Mouse (Mus musculus): Measurements from ENCODE around the gene Cbx7. TPM values are rescaled to one million over a fixed set of nuclear protein-coding genes. Genes with fewer than 3 reads are reported as not detected.

Gene Cbx7
- total RNA-seq, 2 experiments from 2014 or later, result 27.1 to 29.5 TPM

- DNase-seq (ENCODE audit: low spot score in 2 of 2), result no peak
- intact Hi-C loops (cut with DNase I), result no loop called here
Measured at GRCm38 (mm10) chr15:80005436-80005835, 34.5 kb upstream of the Cbx7 start.

DNA sequence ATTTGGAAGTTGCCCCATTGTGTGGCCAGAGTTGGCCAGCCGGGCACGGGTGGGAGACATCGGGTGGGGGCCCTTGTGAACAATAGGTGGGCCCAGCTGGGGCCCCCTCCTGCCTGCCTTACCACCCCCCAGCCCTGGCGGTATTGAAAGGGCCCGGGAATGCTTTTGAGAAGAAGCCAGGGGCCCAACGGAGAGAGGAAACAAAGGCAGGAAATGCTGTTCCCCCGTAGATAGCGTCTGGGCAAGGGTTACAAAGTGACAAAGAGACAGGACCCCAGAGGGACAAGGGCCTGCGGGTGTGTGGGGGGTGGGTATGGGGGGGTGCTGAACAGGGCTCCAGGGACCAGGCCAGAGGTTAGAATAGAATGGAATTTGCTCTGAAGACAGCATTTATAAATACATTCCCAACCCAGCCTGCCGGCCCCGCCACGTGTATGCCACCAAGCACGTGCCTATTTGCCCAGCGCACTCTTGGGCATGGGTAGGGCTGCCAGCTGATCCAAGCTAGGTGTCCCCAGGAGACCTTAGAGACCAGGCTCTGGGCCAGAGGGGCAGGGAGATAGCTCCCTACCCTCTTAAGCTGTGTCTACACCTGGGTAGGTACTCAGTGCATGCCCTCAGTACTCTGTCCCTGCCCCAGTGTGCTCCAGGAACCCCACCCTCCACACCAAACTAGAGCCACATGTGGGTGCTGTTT is 33.9 kb upstream of the Cbx7 start:
- no peak for DNase-seq (ENCODE audit: low spot score in 2 of 2)
- intact Hi-C loops (cut with DNase I), result loop anchor here (5.0 kb wide), 1 partner anchor 52 kb away; no protein-coding TSS in a partner anchor

DNA sequence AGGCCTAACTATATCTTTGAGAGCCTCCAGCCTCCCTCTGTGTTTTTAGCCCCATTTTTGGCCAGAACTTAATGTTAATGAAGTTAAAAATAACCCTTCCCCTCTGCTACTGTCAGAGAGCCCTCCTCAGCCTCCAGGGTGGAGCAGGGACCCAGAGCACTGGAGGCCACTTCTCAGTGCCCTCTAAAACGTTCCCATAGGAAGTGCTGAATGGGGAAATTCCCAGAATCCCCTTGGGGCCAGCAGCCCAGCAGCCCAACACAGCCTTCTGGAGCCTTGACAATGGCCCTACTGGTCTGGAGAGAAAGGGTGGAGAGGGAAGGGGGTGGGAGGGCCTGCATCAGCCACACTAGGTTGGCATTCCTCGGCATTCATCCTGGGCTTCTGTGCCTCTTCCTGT is 32.7 kb upstream of the Cbx7 start:
- intact Hi-C loops (cut with DNase I), result loop anchor here (5.0 kb wide), 1 partner anchor 51 kb away; no protein-coding TSS in a partner anchor
- no peak for DNase-seq (ENCODE audit: low spot score in 2 of 2)

DNA sequence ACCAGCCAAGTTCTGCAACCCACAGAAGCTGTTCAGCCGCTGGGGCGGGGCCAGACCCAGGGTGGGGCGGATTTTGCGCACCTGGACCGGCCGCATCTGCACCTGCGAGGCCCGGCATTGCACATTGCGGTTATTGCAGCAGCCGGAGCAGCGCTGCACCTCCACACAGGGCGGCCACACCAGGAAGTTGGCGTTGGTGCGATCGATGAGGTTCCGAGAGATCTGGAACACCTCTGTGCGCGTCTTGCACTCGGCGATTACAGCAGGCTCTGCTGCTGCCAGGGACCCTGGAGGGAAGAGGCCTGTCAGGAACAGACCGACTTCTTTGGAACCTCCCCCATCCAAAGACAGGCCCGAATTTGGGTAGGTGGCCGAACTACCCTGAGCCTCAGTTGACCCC is 30.7 kb upstream of the Cbx7 start:
- intact Hi-C loops (cut with DNase I), result loop anchor here (5.0 kb wide), 1 partner anchor 49 kb away; no protein-coding TSS in a partner anchor
- no peak for DNase-seq (ENCODE audit: low spot score in 2 of 2)

- intact Hi-C loops (cut with DNase I), result loop anchor here (5.0 kb wide), 1 partner anchor 48 kb away; no protein-coding TSS in a partner anchor
- DNase-seq (ENCODE audit: low spot score in 2 of 2), result no peak
Measured at GRCm38 (mm10) chr15:80000694-80001093, 29.8 kb upstream of the Cbx7 start.

DNA sequence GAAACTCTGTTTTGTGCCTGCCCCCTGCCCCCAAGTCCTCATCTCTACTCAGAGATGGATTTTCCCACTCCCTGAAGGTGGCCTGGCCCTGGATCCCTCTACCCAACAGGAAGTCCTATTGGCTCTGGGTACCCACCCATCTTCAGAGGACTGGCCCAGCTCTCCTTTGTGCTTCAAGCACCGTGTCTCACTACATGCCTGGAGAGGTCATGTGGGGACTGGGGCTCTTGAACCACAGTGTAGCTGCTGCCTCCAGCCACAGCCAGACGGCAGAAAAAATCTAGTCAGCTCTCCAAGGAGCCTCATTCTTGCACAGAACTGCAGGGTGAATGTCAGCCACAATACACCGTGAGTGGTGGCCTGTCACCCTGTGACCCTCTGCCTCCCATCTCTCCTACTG is 27.1 kb upstream of the Cbx7 start:
- intact Hi-C loops (cut with DNase I), result no loop called here
- DNase-seq (ENCODE audit: low spot score in 2 of 2), result no peak

DNA sequence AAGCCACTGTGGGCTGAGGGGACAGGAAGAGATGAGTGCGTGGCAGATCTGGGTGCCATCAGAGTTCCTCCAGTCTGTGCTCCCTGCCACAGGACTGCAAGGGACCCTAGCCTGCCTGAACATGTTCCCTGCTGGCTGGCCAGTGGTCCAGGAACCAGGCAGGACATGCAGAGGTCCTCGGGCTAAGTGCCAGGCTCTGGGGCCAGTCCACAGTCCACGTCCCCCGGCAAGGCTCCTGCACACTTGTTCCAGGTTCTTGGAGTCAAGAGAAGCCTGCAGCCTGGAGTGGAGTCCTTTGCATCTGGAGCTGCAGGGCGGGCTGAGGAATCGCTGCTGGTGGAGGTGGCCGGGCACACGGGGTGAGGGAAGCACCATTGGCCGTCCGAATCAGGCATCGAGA is 25.9 kb upstream of the Cbx7 start:
- intact Hi-C loops (cut with DNase I), result no loop called here
- no peak for DNase-seq (ENCODE audit: low spot score in 2 of 2)

GRCm38 (mm10) chr15:79995552-79995951 is 24.6 kb upstream of the Cbx7 start:
- DNase-seq (ENCODE audit: low spot score in 2 of 2), result no peak
- intact Hi-C loops (cut with DNase I), result no loop called here

- DNase-seq (ENCODE audit: low spot score in 2 of 2), result no peak
- intact Hi-C loops (cut with DNase I), result no loop called here
Measured at GRCm38 (mm10) chr15:79994566-79994965, 23.6 kb upstream of the Cbx7 start.

- no peak for DNase-seq (ENCODE audit: low spot score in 2 of 2)
- intact Hi-C loops (cut with DNase I), result no loop called here
Measured at GRCm38 (mm10) chr15:79986182-79986581, 15.3 kb upstream of the Cbx7 start.

DNA sequence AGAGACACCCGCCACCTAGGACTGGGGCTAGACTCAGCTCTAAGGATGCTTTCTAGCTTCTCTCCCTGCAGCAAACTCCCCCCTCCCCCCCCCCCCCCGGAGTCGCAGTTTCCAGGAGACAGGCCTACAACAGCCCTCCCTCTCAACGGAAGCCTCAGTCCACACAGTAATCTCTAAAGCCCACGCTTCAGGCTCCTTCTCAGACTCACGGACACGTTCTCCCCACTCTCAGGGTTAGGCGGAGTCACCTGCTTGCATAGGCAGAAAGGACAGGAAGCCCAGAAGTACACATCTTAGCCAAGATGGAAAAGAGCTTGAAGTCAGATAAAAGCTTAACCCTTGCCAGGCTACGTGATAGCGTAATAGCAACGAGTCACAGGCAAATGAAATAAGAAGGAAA is 14.6 kb upstream of the Cbx7 start:
- DNase-seq (ENCODE audit: low spot score in 2 of 2), result peak in 1 of 2 experiments; percentile 51
- intact Hi-C loops (cut with DNase I), result no loop called here

DNA sequence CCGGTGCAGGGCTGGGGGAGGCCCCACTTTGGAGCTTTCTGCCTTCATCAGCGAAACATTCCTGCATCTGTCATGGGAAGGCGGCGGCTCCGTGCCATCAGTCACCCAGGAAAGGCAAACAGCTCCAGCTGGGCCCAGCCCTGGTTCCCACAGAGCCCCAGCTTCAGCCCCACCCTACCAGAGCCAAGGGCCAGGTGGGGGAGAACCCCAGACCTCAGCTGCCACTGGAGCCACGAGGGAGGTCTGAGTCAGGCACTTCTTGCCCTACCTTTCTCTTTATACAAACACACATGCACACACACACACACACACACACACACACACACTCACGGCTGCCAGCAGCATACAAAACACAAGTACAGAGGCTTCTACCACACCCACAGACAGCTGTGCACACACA is 13.2 kb upstream of the Cbx7 start:
- DNase-seq (ENCODE audit: low spot score in 2 of 2), result no peak
- intact Hi-C loops (cut with DNase I), result no loop called here

DNA sequence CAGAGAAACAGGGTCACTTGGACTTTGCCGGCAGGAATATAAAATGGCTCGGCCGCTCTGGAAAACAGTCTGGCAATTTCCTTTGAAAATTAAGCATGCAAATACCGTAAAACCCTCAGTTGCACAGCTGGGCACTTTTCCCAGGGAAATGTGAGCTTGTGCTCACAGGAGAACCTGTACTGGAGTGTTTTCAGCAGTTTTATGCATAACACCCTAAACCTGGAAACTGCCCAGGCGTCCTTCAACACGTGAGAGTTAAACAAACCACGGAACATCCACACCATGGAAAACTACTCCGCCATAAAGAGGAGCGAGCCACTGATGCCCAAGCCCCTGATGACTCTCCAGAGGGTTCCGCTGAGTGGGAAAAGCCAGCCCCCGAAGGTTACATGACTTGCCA is 9.8 kb upstream of the Cbx7 start:
- no peak for DNase-seq (ENCODE audit: low spot score in 2 of 2)
- intact Hi-C loops (cut with DNase I), result no loop called here

GRCm38 (mm10) chr15:79972186-79972585 is 1.3 kb upstream of the Cbx7 start:
- intact Hi-C loops (cut with DNase I), result no loop called here
- DNase-seq (ENCODE audit: low spot score in 2 of 2), result no peak

DNA sequence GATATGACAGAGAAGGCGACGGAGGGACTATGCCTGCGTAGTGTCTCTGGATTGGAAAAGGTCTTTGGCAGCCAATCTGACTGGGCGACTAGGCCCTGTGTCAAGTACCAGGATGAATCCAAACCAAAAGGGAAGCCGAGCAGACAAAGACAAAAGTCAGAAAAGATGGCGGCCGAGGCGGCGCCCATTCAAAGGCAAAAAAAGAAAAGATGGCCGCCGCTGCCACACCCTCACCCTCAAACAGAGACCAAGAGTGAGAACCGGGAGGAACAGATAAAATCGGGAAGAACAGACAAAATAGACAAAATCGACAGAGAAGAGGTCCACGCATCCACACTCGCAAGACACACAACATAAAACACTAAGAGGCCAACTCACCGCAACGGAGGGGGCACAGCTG is 428 bp downstream of the Cbx7 start:
- intact Hi-C loops (cut with DNase I), result no loop called here
- no peak for DNase-seq (ENCODE audit: low spot score in 2 of 2)

- intact Hi-C loops (cut with DNase I), result no loop called here
- DNase-seq (ENCODE audit: low spot score in 2 of 2), result no peak
Measured at GRCm38 (mm10) chr15:79967346-79967745, 3.6 kb downstream of the Cbx7 start.

DNA sequence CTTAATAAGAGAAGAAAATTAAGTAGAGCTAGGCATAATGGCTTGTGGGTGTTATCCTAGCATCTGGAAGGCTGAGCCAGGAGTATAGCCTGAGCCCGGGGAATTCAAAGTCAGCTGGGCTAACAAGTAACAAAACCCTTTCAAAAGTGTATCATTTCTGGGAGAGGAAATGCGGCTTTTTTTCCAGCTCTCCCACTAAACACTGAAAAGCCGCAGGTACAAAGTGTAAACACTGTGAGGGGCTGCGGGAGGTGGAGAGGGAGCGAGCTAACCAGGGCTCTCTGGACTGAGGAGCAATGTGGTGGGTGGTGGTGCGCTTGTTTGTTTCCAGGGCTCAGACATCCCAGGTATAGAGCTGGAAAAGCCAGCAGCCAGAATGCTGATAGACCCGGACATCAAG is 6.5 kb downstream of the Cbx7 start:
- intact Hi-C loops (cut with DNase I), result no loop called here
- DNase-seq (ENCODE audit: low spot score in 2 of 2), result no peak

DNA sequence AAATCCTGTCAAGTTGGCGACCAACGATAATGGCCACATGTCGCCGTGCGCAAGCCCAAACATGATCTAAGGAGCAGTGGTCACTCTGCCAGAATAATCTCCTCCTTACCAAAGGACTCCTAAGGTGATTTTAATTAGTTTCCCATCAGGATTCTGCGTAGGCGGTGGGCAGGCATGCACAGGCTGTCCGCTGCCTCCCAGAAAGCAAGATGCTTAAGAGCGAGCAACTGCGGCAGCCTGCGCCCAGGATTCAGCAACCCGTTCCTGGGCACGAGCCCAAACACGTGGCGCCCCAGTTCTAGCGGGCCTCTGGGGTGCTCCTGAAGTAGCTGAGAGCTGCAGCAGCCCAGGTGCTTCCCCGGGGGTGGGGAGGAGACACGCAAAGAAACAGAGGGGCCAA is 8.3 kb downstream of the Cbx7 start:
- DNase-seq (ENCODE audit: low spot score in 2 of 2), result peak in 1 of 2 experiments; percentile 50
- intact Hi-C loops (cut with DNase I), result no loop called here

DNA sequence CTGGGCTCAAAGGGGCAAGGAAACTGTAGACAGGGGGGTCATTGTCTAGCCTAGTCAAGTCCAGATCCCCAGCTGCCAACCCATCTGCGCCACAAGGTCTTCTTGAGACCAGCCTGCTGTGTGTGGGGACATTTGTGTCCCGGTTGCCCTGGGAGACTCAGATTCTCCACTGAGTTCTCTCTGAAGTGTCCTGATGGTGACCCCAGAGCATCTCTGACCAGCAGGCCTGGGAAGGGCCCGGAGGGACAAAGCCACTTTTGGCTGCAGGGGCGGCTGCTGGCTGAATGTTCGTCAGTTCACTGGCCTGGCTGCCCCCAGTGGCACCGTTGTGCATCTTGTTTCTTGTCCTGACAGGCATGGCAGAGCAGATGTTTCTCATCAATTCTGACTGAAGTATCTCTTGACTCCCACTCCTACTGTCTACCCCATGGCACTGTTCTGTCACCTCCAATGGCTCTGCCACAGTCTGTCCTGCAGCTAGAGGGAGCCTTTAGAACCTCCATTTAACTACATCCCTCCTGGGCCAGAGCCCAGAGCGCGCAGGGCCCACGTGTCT is 9.5 kb downstream of the Cbx7 start:
- DNase-seq (ENCODE audit: low spot score in 2 of 2), result no peak
- intact Hi-C loops (cut with DNase I), result no loop called here

- intact Hi-C loops (cut with DNase I), result no loop called here
Measured at GRCm38 (mm10) chr15:79958418-79958817, 12.5 kb downstream of the Cbx7 start.

GRCm38 (mm10) chr15:79956559-79956958 is 14.4 kb downstream of the Cbx7 start:
- DNase-seq (ENCODE audit: low spot score in 2 of 2), result no peak
- intact Hi-C loops (cut with DNase I), result no loop called here

More at GRCm38 (mm10) chr15:79958418-79958817, 12.5 kb downstream of the Cbx7 start:
- no peak for DNase-seq (ENCODE audit: low spot score in 2 of 2)

Data from left cerebral cortex, postnatal 25 days (tissue).